Mouse (Mus musculus) lung, adult 2 months (tissue): Measurements from ENCODE around the gene Ptpn13.

Experiments used
- CTCF ChIP-seq: fragments of 200-500 bp; IDR thresholded peaks from 2 replicates; pipeline ENCODE4 v1.5.1; 2011; ENCODE audit warnings: mild to moderate bottlenecking, low read length, control low read depth; ENCODE audit not compliant: insufficient read depth
- POLR2A ChIP-seq: fragments of 200-500 bp; IDR thresholded peaks from 2 replicates; pipeline ENCODE4 v1.6.1; 2011; ENCODE audit warnings: low read depth, mild to moderate bottlenecking, control low read depth, low read length, borderline replicate concordance; ENCODE audit errors: extremely low read depth

GRCm38 (mm10) chr5:103450663-103451062, 25.7 kb downstream of the Ptpn13 start:
- TF ChIP-seq CTCF: no peak
- TF ChIP-seq POLR2A: no peak
